Mouse (Mus musculus): Measurements from ENCODE around the gene Gng7. TPM values are rescaled to one million over a fixed set of nuclear protein-coding genes. Genes with fewer than 3 reads are reported as not detected.

Gene Gng7
- polyA plus RNA-seq, 1 experiment from 2014 or later: 4.7 TPM

- H3K27me3 ChIP-seq (replicated peaks; ENCODE audit: control insufficient read depth, insufficient read depth, low read length): no peaks in the 10 kb centered on the region
- DNase-seq (ENCODE audit: low spot score): peak; percentile 84
- peaks cover 17% of the 10 kb centered on the region for H3K4me1 ChIP-seq (replicated peaks; ENCODE audit: control insufficient read depth, insufficient read depth, low read length)
- peak within 1 kb of the TSS; percentile 81 for H3K4me3 ChIP-seq (ENCODE audit: low read depth, low read length)
- peak within 1 kb of the TSS; percentile 72 for H3K9ac ChIP-seq (ENCODE audit: low read length)
- ATAC-seq (replicated peaks; ENCODE audit: low FRiP score, low TSS enrichment, low read depth): peak; percentile 67
- H3K4me2 ChIP-seq (ENCODE audit: low read length): peak within 1 kb of the TSS; percentile 96
- peaks cover 12% of the 10 kb centered on the region; the same call in 1 of the 2 replicates for H3K36me3 ChIP-seq (ENCODE audit: control insufficient read depth, insufficient read depth, low read length)
- peak within 1 kb of the TSS; percentile 40 for H3K27ac ChIP-seq (ENCODE audit: low read depth)
- H3K9me3 ChIP-seq (ENCODE audit: control insufficient read depth, low read length): no peaks in the 10 kb centered on the region
- WGBS: under 1% methylated on average over 59 of the region's 61 CpGs
Measured at GRCm38 (mm10) chr10:80917779-80918434, 96.8 kb downstream of the Gng7 start, which contains the start of gene Lmnb2. Gene Lmnb2, minus strand, starts transcription at chr10:80918245.

- Histone ChIP-seq H3K4me1 (replicated peaks; ENCODE audit: control insufficient read depth, insufficient read depth, low read length) (peaks cover 15% of the 10 kb centered on the region), H3K9ac (ENCODE audit: low read length) (peak overlapping the region; percentile 72), H3K9me3 (ENCODE audit: control insufficient read depth, low read length) (no peaks in the 10 kb centered on the region), H3K4me3 (ENCODE audit: low read depth, low read length) (peak overlapping the region; percentile 81), H3K4me2 (ENCODE audit: low read length) (peak overlapping the region; percentile 96), H3K27me3 (replicated peaks; ENCODE audit: control insufficient read depth, insufficient read depth, low read length) (no peaks in the 10 kb centered on the region), H3K36me3 (ENCODE audit: control insufficient read depth, insufficient read depth, low read length) (peaks cover 12% of the 10 kb centered on the region; the same call in 1 of the 2 replicates), H3K27ac (ENCODE audit: low read depth) (peak overlapping the region; percentile 40; the same call in 1 of the 2 replicates)
- DNase-seq (ENCODE audit: low spot score): peak; percentile 69
- WGBS: 3% methylated on average over 15 of the region's 15 CpGs
- peak; percentile 54 for ATAC-seq (replicated peaks; ENCODE audit: low FRiP score, low TSS enrichment, low read depth)
Measured at GRCm38 (mm10) chr10:80917336-80917778, 97.4 kb downstream of the Gng7 start.

- Histone ChIP-seq H3K27ac (ENCODE audit: low read depth) (no peak overlapping the region), H3K9me3 (ENCODE audit: control insufficient read depth, low read length) (no peaks in the 10 kb centered on the region)
- 72% methylated on average over 4 of the region's 4 CpGs for WGBS
Measured at GRCm38 (mm10) chr10:80915736-80916135, 99.0 kb downstream of the Gng7 start.

GRCm38 (mm10) chr10:80915260-80915659 is 99.5 kb downstream of the Gng7 start:
- H3K27me3 ChIP-seq (replicated peaks; ENCODE audit: control insufficient read depth, insufficient read depth, low read length): no peaks in the 10 kb centered on the region

More at GRCm38 (mm10) chr10:80915736-80916135, 99.0 kb downstream of the Gng7 start:
- no peaks in the 10 kb centered on the region for H3K27me3 ChIP-seq (replicated peaks; ENCODE audit: control insufficient read depth, insufficient read depth, low read length)
- peaks cover 7% of the 10 kb centered on the region; the same call in 1 of the 2 replicates for H3K4me1 ChIP-seq (replicated peaks; ENCODE audit: control insufficient read depth, insufficient read depth, low read length)
- H3K9ac ChIP-seq (ENCODE audit: low read length): no peak overlapping the region
- H3K36me3 ChIP-seq (ENCODE audit: control insufficient read depth, insufficient read depth, low read length): peaks cover 27% of the 10 kb centered on the region
- H3K4me3 ChIP-seq (ENCODE audit: low read depth, low read length): no peak overlapping the region
- DNase-seq (ENCODE audit: low spot score) (no peak), ATAC-seq (replicated peaks; ENCODE audit: low FRiP score, low TSS enrichment, low read depth) (no peak)
- H3K4me2 ChIP-seq (ENCODE audit: low read length): no peak overlapping the region

GRCm38 (mm10) chr10:80914253-80914656 is 100.5 kb downstream of the Gng7 start:
- peaks cover 7% of the 10 kb centered on the region; the same call in 1 of the 2 replicates for H3K4me1 ChIP-seq (replicated peaks; ENCODE audit: control insufficient read depth, insufficient read depth, low read length)
- no peak overlapping the region for H3K4me2 ChIP-seq (ENCODE audit: low read length)
- no peak overlapping the region for H3K27ac ChIP-seq (ENCODE audit: low read depth)
- H3K27me3 ChIP-seq (replicated peaks; ENCODE audit: control insufficient read depth, insufficient read depth, low read length): no peaks in the 10 kb centered on the region
- no peak overlapping the region for H3K9ac ChIP-seq (ENCODE audit: low read length)
- H3K4me3 ChIP-seq (ENCODE audit: low read depth, low read length): no peak overlapping the region
- 89% methylated on average over 5 of the region's 5 CpGs for WGBS
- H3K36me3 ChIP-seq (ENCODE audit: control insufficient read depth, insufficient read depth, low read length): peaks cover 42% of the 10 kb centered on the region
- DNase-seq (ENCODE audit: low spot score) (no peak), ATAC-seq (replicated peaks; ENCODE audit: low FRiP score, low TSS enrichment, low read depth) (no peak)
- H3K9me3 ChIP-seq (ENCODE audit: control insufficient read depth, low read length): no peaks in the 10 kb centered on the region

More at GRCm38 (mm10) chr10:80915260-80915659, 99.5 kb downstream of the Gng7 start:
- DNase-seq (ENCODE audit: low spot score) (no peak), ATAC-seq (replicated peaks; ENCODE audit: low FRiP score, low TSS enrichment, low read depth) (no peak)
- H3K27ac ChIP-seq (ENCODE audit: low read depth): no peak overlapping the region
- H3K9ac ChIP-seq (ENCODE audit: low read length): no peak overlapping the region
- peaks cover 7% of the 10 kb centered on the region; the same call in 1 of the 2 replicates for H3K4me1 ChIP-seq (replicated peaks; ENCODE audit: control insufficient read depth, insufficient read depth, low read length)
- no peaks in the 10 kb centered on the region for H3K9me3 ChIP-seq (ENCODE audit: control insufficient read depth, low read length)
- no peak overlapping the region for H3K4me3 ChIP-seq (ENCODE audit: low read depth, low read length)
- 78% methylated on average over 2 of the region's 2 CpGs for WGBS
- peaks cover 32% of the 10 kb centered on the region for H3K36me3 ChIP-seq (ENCODE audit: control insufficient read depth, insufficient read depth, low read length)
- H3K4me2 ChIP-seq (ENCODE audit: low read length): no peak overlapping the region

- no peak overlapping the region for H3K4me3 ChIP-seq (ENCODE audit: low read depth, low read length)
- H3K9ac ChIP-seq (ENCODE audit: low read length): no peak overlapping the region
- ATAC-seq (replicated peaks; ENCODE audit: low FRiP score, low TSS enrichment, low read depth): no peak
- WGBS: 94% methylated on average over 7 of the region's 8 CpGs
- no peak overlapping the region for H3K27ac ChIP-seq (ENCODE audit: low read depth)
- no peak overlapping the region for H3K4me2 ChIP-seq (ENCODE audit: low read length)
- no peak for DNase-seq (ENCODE audit: low spot score)
- no peaks in the 10 kb centered on the region for H3K9me3 ChIP-seq (ENCODE audit: control insufficient read depth, low read length)
- H3K4me1 ChIP-seq (replicated peaks; ENCODE audit: control insufficient read depth, insufficient read depth, low read length): peaks cover 7% of the 10 kb centered on the region; the same call in 1 of the 2 replicates
- H3K27me3 ChIP-seq (replicated peaks; ENCODE audit: control insufficient read depth, insufficient read depth, low read length): no peaks in the 10 kb centered on the region
- peaks cover 49% of the 10 kb centered on the region for H3K36me3 ChIP-seq (ENCODE audit: control insufficient read depth, insufficient read depth, low read length)
Measured at GRCm38 (mm10) chr10:80913364-80914011, 101.3 kb downstream of the Gng7 start.

- H3K9ac ChIP-seq (ENCODE audit: low read length): no peak overlapping the region
- no peak for DNase-seq (ENCODE audit: low spot score)
- H3K9me3 ChIP-seq (ENCODE audit: control insufficient read depth, low read length): no peaks in the 10 kb centered on the region
- no peak overlapping the region for H3K27ac ChIP-seq (ENCODE audit: low read depth)
- H3K4me3 ChIP-seq (ENCODE audit: low read depth, low read length): no peak overlapping the region
- H3K4me1 ChIP-seq (replicated peaks; ENCODE audit: control insufficient read depth, insufficient read depth, low read length): no peaks in the 10 kb centered on the region
- no peak overlapping the region for H3K4me2 ChIP-seq (ENCODE audit: low read length)
- peaks cover 65% of the 10 kb centered on the region for H3K36me3 ChIP-seq (ENCODE audit: control insufficient read depth, insufficient read depth, low read length)
- no peaks in the 10 kb centered on the region for H3K27me3 ChIP-seq (replicated peaks; ENCODE audit: control insufficient read depth, insufficient read depth, low read length)
- no peak for ATAC-seq (replicated peaks; ENCODE audit: low FRiP score, low TSS enrichment, low read depth)
Measured at GRCm38 (mm10) chr10:80911891-80912290, 102.9 kb downstream of the Gng7 start.

GRCm38 (mm10) chr10:80911354-80911753 is 103.4 kb downstream of the Gng7 start:
- WGBS: 93% methylated on average over 4 of the region's 4 CpGs

More at GRCm38 (mm10) chr10:80911354-80911753, 103.4 kb downstream of the Gng7 start:
- Histone ChIP-seq H3K36me3 (ENCODE audit: control insufficient read depth, insufficient read depth, low read length) (peaks cover 67% of the 10 kb centered on the region), H3K9me3 (ENCODE audit: control insufficient read depth, low read length) (no peaks in the 10 kb centered on the region), H3K9ac (ENCODE audit: low read length) (no peak overlapping the region), H3K4me1 (replicated peaks; ENCODE audit: control insufficient read depth, insufficient read depth, low read length) (no peaks in the 10 kb centered on the region), H3K4me2 (ENCODE audit: low read length) (no peak overlapping the region), H3K27me3 (replicated peaks; ENCODE audit: control insufficient read depth, insufficient read depth, low read length) (no peaks in the 10 kb centered on the region), H3K27ac (ENCODE audit: low read depth) (no peak overlapping the region), H3K4me3 (ENCODE audit: low read depth, low read length) (no peak overlapping the region)
- no peak for ATAC-seq (replicated peaks; ENCODE audit: low FRiP score, low TSS enrichment, low read depth)
- no peak for DNase-seq (ENCODE audit: low spot score)

Measured in intestine, embryonic 14.5 days (tissue).